24 mouse cellular contexts compared by ENCODE assay signal in the genomic region with DNA sequence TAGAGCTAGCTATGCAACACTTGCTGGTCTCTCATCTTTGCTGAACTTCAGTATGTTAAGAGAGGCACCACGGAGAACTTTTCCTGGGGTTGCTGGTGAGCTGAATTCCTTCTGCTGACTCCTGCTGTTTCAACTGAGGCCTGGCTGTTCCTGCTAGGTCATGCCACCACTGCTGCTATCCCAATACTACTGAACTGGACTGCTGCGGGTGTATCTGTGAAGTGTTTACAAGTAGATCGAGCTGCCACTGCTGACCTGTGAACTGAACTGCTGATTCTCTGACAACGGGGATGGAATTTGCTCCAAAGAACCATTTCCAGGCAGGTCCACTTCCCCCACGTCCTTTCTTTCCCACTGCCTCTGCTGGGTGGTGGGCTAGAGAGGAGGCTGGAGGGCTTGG. TPM values are rescaled to one million over a fixed set of nuclear protein-coding genes. Genes with fewer than 3 reads are reported as not detected.
DNase-seq lines count a peak whose midpoint lies in the region; ATAC-seq and TF ChIP-seq lines count a peak whose summit lies in the region.
"Had no signal": no experiment of that assay in that cellular context is flagged by ENCODE, and none has a peak within 500 bp of the region (broad histone marks: within the 10 kb centered on the region; RNA-seq: fewer than 3 reads in every experiment).

No protein-coding gene starts in this region.

- no peak overlapping the region for H3K4me2 ChIP-seq in liver, embryonic 16.5 days (ENCODE audit: low read depth, low read length)
- no peak overlapping the region for H3K4me2 ChIP-seq in midbrain, embryonic 11.5 days
- H3K4me2 ChIP-seq in midbrain, embryonic 16.5 days (ENCODE audit: low read length) = no peak overlapping the region
- H3K4me2 ChIP-seq: embryonic facial prominence, embryonic 12.5 days; forebrain, embryonic 13.5 days; forebrain, embryonic 15.5 days had no signal

- H3K4me1 ChIP-seq in heart, adult 2 months (ENCODE audit: control insufficient read depth, insufficient read depth, low read length) = no peaks in the 10 kb centered on the region
- H3K4me1 ChIP-seq in liver, embryonic 16.5 days (ENCODE audit: control insufficient read depth, low read depth, low read length) = no peaks in the 10 kb centered on the region; the same call in 1 of the 2 replicates
- no peaks in the 10 kb centered on the region for H3K4me1 ChIP-seq in midbrain, embryonic 11.5 days (ENCODE audit: control insufficient read depth, insufficient read depth, low read length)
- peaks cover 2% of the 10 kb centered on the region; the same call in 1 of the 2 replicates for H3K4me1 ChIP-seq in midbrain, embryonic 16.5 days (ENCODE audit: control insufficient read depth, insufficient read depth, low read length)
- H3K4me1 ChIP-seq: embryonic facial prominence, embryonic 12.5 days; forebrain, embryonic 13.5 days; forebrain, embryonic 15.5 days had no signal

- H3K27me3 ChIP-seq in heart, adult 2 months (ENCODE audit: control insufficient read depth, insufficient read depth, low read length) = no peaks in the 10 kb centered on the region
- H3K27me3 ChIP-seq in liver, embryonic 16.5 days (ENCODE audit: control insufficient read depth, insufficient read depth, low read depth, low read length) = no peaks in the 10 kb centered on the region
- H3K27me3 ChIP-seq in midbrain, embryonic 11.5 days (ENCODE audit: control insufficient read depth, insufficient read depth, low read length) = no peaks in the 10 kb centered on the region
- no peaks in the 10 kb centered on the region for H3K27me3 ChIP-seq in midbrain, embryonic 16.5 days (ENCODE audit: control insufficient read depth, insufficient read depth, low read depth, low read length)
- H3K27me3 ChIP-seq: CH12.LX; embryonic facial prominence, embryonic 12.5 days; forebrain, embryonic 13.5 days; forebrain, embryonic 15.5 days had no signal

- no peaks in the 10 kb centered on the region for H3K36me3 ChIP-seq in heart, adult 2 months (ENCODE audit: control insufficient read depth, insufficient read depth, low read length)
- H3K36me3 ChIP-seq in liver, embryonic 16.5 days (ENCODE audit: control insufficient read depth, insufficient read depth) = no peaks in the 10 kb centered on the region
- H3K36me3 ChIP-seq in midbrain, embryonic 11.5 days (ENCODE audit: control insufficient read depth, insufficient read depth, low read length) = no peaks in the 10 kb centered on the region
- no peaks in the 10 kb centered on the region for H3K36me3 ChIP-seq in midbrain, embryonic 16.5 days (ENCODE audit: control insufficient read depth, insufficient read depth, low read length)
- H3K36me3 ChIP-seq: embryonic facial prominence, embryonic 10.5 days; embryonic facial prominence, embryonic 12.5 days; forebrain, embryonic 15.5 days; G1E had no signal

- no peak for TF ChIP-seq EP300 in heart, adult 2 months (IDR thresholded peaks at IDR 0.05; ENCODE audit: insufficient read depth, low read depth, low read length)

- H3K9ac ChIP-seq in heart, adult 2 months (ENCODE audit: low read depth, low read length) = no peak overlapping the region
- H3K9ac ChIP-seq in liver, embryonic 16.5 days (ENCODE audit: low read depth, low read length) = no peak overlapping the region
- H3K9ac ChIP-seq in midbrain, embryonic 11.5 days (ENCODE audit: low read length) = no peak overlapping the region
- H3K9ac ChIP-seq in midbrain, embryonic 16.5 days (ENCODE audit: low read depth, low read length) = no peak overlapping the region
- H3K9ac ChIP-seq: embryonic facial prominence, embryonic 12.5 days; forebrain, embryonic 13.5 days; forebrain, embryonic 15.5 days had no signal

- no peak overlapping the region for H3K4me3 ChIP-seq in heart, adult 2 months
- no peak overlapping the region for H3K4me3 ChIP-seq in liver, embryonic 16.5 days (ENCODE audit: low read depth, low read length)
- no peak overlapping the region for H3K4me3 ChIP-seq in midbrain, embryonic 11.5 days (ENCODE audit: low read depth, low read length)
- no peak overlapping the region for H3K4me3 ChIP-seq in midbrain, embryonic 16.5 days (ENCODE audit: low read depth, low read length)
- H3K4me3 ChIP-seq: embryonic facial prominence, embryonic 10.5 days; embryonic facial prominence, embryonic 12.5 days; forebrain, embryonic 13.5 days; forebrain, embryonic 15.5 days had no signal

- no peaks in the 10 kb centered on the region for H3K79me2 ChIP-seq in heart, adult 2 months (replicated peaks; ENCODE audit: control insufficient read depth, insufficient read depth, low read length)

- peak; percentile 59; the same call in 1 of the 2 replicates for ATAC-seq in liver, embryonic 16.5 days (ENCODE audit: low read depth)
- ATAC-seq in midbrain, embryonic 11.5 days (ENCODE audit: low FRiP score) = no peak
- ATAC-seq in midbrain, embryonic 16.5 days = no peak
- ATAC-seq: activated CD4-positive, CD25-positive, alpha-beta regulatory T cell, adult 4 months; CD4-positive, CD25-positive, alpha-beta regulatory T cell, adult 4 months; forebrain, embryonic 13.5 days; forebrain, embryonic 15.5 days; Patski had no signal

- no peak for TF ChIP-seq CTCF in heart, adult 2 months (IDR thresholded peaks at IDR 0.05)

- DNase-seq in heart, adult 11 months = peak; percentile 43
- DNase-seq in heart, adult 2 months = no peak
- DNase-seq in liver = no peak
- DNase-seq in midbrain, embryonic 11.5 days (ENCODE audit: low spot score, missing footprints) = peak; percentile 51
- DNase-seq: adrenal gland, adult 8-10 months; adrenal gland, postnatal 14 days; adrenal gland, postnatal 36 days; B cell, adult 2 months; cerebellum, adult 11-12 months; cerebellum, adult 2 months; cerebellum, adult 9-10 months; cerebellum, postnatal 10 days; cerebellum, postnatal 25 days had no signal

- 83% methylated on average over 5 of the region's 5 CpGs for WGBS in heart, adult 2 months
- WGBS in liver, embryonic 16.5 days (ENCODE audit: insufficient replicate concordance) = 42% methylated on average over 5 of the region's 5 CpGs
- WGBS in midbrain, embryonic 11.5 days = 77% methylated on average over 5 of the region's 5 CpGs
- 87% methylated on average over 5 of the region's 5 CpGs for WGBS in midbrain, embryonic 16.5 days

- H3K27ac ChIP-seq in heart, adult 2 months = no peak overlapping the region
- H3K27ac ChIP-seq in liver, embryonic 16.5 days (ENCODE audit: low read length) = peak overlapping the region; percentile 22; the same call in 1 of the 2 replicates
- H3K27ac ChIP-seq in midbrain, embryonic 11.5 days (ENCODE audit: low read depth, low read length) = no peak overlapping the region
- no peak overlapping the region for H3K27ac ChIP-seq in midbrain, embryonic 16.5 days (ENCODE audit: low read length)
- H3K27ac ChIP-seq: embryonic facial prominence, embryonic 10.5 days; embryonic facial prominence, embryonic 12.5 days; forebrain, embryonic 13.5 days; forebrain, embryonic 15.5 days had no signal

- no peaks in the 10 kb centered on the region for H3K9me3 ChIP-seq in liver, embryonic 16.5 days (replicated peaks; ENCODE audit: control insufficient read depth, low read length)
- no peaks in the 10 kb centered on the region for H3K9me3 ChIP-seq in midbrain, embryonic 11.5 days (ENCODE audit: control insufficient read depth, low read length)
- H3K9me3 ChIP-seq in midbrain, embryonic 16.5 days (replicated peaks; ENCODE audit: control insufficient read depth, low read length, poor library complexity, severe bottlenecking) = no peaks in the 10 kb centered on the region
- H3K9me3 ChIP-seq: embryonic facial prominence, embryonic 10.5 days; embryonic facial prominence, embryonic 12.5 days; forebrain, embryonic 13.5 days; forebrain, embryonic 15.5 days had no signal

- TF ChIP-seq POLR2A in heart, adult 2 months (IDR thresholded peaks at IDR 0.05; ENCODE audit: insufficient read depth, low read depth, low read length) = no peak

- intact Hi-C loops in heart, adult 2 months (cut with DNase I) = no loop called here

RNA-seq across cellular contexts. Expression of a gene that starts 51.1 kb away (rescaled TPM):
- 1 to 10 TPM; 6.3 to 7.7 TPM for total RNA-seq in heart, adult 2 months (2021)
- polyA plus RNA-seq in heart, adult 2 months (2012; rRNA removed) = 3.7 and 3.9 TPM in 2 replicates
- polyA plus RNA-seq in liver, embryonic 16.5 days (2015; fragmentation: Nextera tagmentation; extraction: Ambion mirVana) = 0.43 and 0.67 TPM in 2 replicates
- 3.0 TPM in 2 replicates for polyA plus RNA-seq in midbrain, embryonic 11.5 days (2014; fragmentation: Nextera tagmentation; extraction: Ambion mirVana)
- polyA plus RNA-seq in midbrain, embryonic 16.5 days (2015; fragmentation: Nextera tagmentation; extraction: Ambion mirVana) = 51.9 and 60.2 TPM in 2 replicates
- total RNA-seq: CH12.LX had no signal
- polyA plus RNA-seq: activated CD4-positive, CD25-positive, alpha-beta regulatory T cell, adult 4 months; CD4-positive, CD25-positive, alpha-beta regulatory T cell, adult 4 months; G1E; Patski had no signal

Comparison
In these comparisons a context has a peak if more than half of its experiments do, and no peak if none do; other contexts are left out.
1. DNase-seq: peak in heart, adult 11 months (single experiment) and midbrain, embryonic 11.5 days (single experiment); none in heart, adult 2 months (0 of 2) and liver (single experiment).
2. RNA of a gene that starts 51.1 kb away (polyA plus RNA-seq): 51.9 to 60.2 TPM in midbrain, embryonic 16.5 days; 3.7 to 3.9 TPM in heart, adult 2 months, 3.0 TPM in midbrain, embryonic 11.5 days and 0.43 to 0.67 TPM in liver, embryonic 16.5 days; every median in the first group is over 10 times any median in the second.